Mouse (Mus musculus) heart, postnatal 36 days (tissue): Measurements from ENCODE around the gene Hmces. TPM values are rescaled to one million over a fixed set of nuclear protein-coding genes. Genes with fewer than 3 reads are reported as not detected.

Experiments used
- DNase-seq, 2 experiments: peaks; one replicate each; pipeline ENCODE4 v3.0.0; 2021 to 2022
- intact Hi-C: fragments of 180-260 bp; cut with DNase I; formaldehyde crosslinking; loops from one replicate; pipeline ENCODE4 v1.15.1; 2025
- total RNA-seq, 2 experiments: library from RNA; stranded (reverse); gene quantifications; 2 replicates each; pipeline ENCODE4 v1.2.3; 2021

Gene Hmces
- total RNA-seq = 1 to 10 TPM; 9.5 to 9.9 TPM

DNA sequence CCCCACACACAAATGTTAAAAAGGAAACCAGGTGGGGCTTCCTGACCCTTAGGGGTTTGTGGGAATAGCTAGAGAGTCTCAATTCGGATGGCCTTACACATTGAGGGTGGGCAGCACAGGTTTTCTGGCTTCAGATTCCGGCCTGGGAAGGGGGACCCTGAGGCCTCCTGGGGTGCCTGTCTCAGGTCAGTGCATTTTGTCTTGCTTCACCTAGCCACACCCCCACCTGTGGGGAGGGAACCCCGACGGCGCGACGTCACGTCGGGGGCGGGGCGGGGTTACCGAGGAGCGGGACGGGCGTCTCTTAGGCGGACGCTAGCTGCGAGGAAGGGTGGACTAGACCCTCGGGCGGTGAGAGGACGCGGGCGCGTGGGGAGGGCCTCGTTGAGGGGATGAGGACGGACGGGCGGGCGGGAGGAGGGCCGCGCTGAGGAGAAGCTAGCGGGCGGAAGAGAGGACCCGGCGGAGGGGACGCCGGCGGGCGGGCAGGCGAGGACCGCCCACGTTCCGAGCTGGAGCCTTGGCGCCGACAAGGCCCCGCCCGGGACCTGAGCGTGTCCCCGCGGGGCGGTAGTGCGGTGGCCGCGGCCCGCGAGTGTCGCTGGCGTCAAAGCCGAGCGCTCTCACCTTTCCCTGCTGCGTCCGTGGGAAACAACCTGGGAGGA lies at the start of gene Hmces:
Hmces (plus strand) TSS at position 275 of the 665 bp plus-strand sequence.
- DNase-seq = peak; percentile 74 to 79
- intact Hi-C loops = loop anchor here (5.0 kb wide), 3 partner anchors 69 to 194 kb away; partner anchors contain the start of gene H1fx

DNA sequence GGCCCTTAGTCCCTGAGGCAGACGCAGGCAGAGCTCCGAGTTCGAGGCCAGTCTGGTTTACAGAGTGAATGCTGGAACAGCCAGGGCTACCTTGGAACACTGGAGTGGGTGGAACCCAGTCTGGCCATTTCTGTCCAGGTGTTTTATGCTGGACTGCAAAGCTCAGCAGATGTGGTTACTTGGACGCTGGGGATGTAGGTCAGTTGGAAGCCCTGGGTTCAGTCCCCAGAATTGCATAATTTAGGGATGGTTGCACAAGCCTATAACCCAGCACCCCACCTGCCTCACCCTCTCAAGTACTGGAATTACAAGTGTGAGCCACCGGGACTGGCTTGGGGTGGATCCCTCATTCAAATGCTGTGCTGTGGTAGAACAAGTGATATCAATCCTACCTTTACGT lies 47.5 kb upstream of the Hmces start:
- no peak for DNase-seq
- intact Hi-C loops = no loop called here

DNA sequence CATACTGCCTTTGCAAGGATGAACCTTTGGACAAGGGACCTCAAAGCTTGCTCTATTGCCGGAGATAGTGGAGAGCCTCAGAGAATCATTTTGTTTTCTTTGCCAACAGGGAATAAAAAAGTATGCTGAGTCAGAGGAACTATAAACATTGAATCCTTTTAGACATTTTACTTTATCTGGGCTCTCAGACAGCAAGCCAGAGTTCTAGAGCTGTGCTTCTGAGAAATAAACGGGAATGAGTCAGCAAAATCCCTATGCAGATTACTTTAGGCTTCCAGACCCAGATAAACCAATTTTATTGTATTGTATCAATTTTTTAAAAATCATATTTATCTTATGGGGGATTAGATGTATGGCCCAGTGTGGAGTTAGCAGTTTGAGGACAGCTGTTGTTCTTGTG lies 46.5 kb upstream of the Hmces start:
- DNase-seq = no peak
- intact Hi-C loops = no loop called here

DNA sequence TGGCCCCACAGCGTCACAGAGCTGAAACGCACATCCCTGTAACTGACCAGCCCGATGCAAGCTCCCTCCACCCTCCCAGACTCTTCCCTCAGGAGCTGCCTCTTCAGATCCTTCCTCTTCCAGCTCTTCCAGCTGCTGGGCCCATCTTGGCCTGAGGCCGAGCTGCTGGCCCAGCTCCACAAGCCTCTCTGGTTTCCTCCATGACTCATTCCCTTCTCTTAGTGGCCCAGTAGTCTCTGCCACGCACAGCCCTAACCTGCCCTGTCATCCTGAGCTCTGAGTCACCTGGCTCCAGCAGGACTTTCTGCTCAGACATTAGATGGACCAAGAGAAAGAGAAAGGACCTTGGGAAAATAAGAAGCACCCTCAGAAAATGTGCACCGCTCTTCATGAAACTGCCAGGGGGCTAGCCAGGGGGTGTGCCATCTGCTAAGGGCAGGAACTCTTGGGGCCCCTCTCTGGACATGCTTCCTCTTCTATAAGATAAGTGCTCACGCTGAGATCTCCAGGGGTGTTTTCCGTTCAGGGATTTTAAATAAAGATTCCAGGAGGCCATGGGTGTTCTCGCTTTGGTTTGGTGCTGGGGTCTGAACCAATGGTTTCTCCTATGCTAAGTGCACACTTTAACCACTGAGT lies 44.7 kb upstream of the Hmces start:
- intact Hi-C loops = no loop called here
- peak; percentile 84 to 86 for DNase-seq

DNA sequence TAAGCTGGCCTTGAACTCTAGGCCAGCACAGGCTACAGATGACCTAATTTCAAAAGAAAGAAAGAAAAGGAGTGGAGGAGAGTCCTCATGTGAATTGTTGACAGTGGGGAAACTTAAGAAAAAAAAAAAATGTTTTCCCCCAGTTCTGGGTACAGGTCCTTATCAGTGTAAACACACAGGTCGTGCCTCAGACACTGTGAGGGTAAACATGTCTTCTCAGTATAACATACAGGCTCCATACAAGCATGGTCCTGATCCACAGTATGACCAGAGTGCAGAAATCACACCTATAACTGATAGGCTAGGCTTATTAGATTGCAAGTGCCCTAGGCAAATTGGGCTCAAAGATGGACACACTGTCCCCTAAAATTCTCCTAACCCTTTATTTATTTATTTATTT lies 43.3 kb upstream of the Hmces start:
- no peak for DNase-seq
- intact Hi-C loops = no loop called here

DNA sequence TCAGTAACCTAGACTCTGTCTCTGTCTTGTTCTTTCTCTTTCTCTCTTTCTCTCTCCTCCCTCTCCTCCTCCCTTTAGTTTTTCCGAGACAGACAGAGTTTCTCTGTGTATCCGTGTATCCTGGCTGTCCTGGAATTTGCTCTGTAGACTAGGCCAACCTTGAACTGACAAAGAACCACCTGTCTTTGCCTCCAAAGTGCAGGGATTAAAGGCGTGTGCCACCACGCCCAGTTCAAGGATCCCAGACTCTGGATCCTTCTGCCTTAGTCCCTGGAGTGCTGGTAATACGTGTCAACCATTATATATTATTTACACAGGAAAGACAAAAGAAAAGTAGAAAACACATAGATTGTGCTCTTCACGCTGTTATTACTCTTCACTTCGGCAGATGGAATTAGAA lies 42.5 kb upstream of the Hmces start:
- intact Hi-C loops = no loop called here

DNA sequence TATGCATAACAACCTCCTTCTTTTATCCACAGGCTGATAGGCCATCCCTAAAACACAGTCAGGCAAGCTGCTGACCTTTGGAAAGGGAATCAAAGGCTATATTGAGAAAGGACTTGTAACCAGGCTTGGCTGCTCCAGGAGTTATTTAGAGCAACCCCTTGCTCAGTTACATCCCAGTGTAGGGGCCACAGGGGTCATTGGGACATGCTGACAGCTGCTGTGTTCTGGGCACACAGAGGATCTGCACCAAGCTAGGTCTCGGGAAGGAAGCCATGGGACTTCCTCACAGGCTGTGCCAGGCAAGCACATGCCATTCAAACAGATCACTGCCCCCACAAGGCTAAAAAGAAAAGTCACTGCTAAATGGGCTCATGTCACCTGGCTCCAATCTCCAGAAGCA lies 40.6 kb upstream of the Hmces start:
- peak in 1 of 2 experiments; percentile 24 for DNase-seq
- intact Hi-C loops = no loop called here

More for the DNA sequence above, 42.5 kb upstream of the Hmces start:
- no peak for DNase-seq

DNA sequence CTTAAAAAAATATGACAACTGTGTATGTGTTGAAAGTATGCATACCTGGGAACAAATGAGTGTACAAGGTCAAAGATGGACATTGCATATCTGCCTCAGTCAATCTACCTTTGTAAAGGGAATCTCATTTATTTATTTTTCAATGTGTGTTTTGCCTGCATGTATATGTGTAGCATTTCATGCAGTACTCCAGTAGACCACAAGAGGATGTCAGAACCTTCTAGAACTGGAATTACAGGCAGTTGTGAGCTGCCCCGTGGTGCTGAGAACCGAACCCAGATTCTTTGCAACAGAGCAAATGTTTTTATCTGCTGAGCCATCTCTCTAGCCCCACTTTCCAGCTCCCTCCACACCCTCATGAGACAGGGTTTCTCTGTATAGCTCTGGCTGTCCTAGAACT lies 39.8 kb upstream of the Hmces start:
- intact Hi-C loops = no loop called here
- no peak for DNase-seq

DNA sequence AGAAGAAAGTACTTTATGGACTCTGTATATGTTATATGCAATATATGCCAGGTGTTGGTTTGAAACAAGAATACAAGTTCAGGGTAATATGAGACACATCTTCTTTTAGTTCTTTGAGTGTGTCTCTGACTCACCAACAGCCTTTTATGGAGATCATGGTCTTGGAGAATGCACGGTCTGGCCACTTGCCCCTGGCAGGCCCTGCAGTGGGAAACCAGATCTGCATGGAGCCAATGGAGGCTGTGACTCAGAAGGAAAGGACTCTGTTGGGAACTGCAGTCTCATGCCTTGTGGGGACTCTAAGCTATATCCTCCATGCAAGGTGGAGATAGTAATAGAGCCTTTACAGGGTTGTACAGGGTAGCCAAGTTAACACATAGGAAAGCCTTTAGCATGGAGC lies 38.7 kb upstream of the Hmces start:
- intact Hi-C loops = no loop called here
- peak; percentile 69 to 70 for DNase-seq

DNA sequence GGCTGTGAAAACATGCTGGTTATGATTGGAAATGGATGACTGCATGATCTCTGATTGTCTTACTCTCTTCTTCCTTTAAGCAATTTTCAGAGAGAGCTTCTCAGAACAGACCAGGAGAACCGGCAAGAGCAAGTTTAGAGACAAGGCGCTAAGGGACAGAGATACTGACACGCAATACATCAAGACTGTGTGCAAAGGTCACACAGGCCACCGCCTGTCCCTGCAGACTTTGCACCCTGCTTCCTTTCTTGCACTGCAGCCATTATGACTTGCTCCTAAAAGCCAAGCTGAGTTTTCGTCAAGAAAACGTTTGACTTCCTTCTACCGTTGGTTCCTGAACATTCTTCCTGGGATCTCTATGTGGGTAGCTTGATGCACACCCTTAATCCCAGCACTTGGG lies 38.2 kb upstream of the Hmces start:
- intact Hi-C loops = no loop called here
- DNase-seq = no peak

DNA sequence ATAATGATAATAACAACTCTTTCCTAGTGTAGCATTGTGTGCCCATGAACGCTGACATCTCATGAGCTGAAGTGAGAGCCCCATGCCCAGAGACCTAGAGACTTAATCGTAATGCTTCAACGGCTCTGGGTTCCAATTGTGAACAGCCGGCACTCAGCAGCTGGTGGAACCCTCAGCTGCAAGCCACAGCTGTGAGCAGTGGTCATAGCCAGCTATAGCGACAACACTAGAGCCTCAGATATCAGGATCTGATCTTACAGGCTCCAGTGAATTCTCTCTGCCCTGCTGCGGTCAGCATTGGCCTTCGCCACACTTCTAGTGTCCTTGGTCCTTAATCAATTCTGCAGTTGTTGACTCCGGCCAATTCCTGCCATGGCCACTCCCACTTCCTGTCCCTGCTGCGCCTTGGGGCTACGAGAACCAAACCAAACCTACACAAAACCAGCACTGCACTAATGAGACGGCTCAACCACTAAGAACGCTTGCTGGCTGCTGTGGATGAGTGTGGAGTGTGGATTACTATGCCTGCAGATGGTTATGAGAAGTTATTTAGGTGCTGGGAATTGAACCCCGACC lies 37.6 kb upstream of the Hmces start:
- intact Hi-C loops = no loop called here
- DNase-seq = peak; percentile 45 to 54

DNA sequence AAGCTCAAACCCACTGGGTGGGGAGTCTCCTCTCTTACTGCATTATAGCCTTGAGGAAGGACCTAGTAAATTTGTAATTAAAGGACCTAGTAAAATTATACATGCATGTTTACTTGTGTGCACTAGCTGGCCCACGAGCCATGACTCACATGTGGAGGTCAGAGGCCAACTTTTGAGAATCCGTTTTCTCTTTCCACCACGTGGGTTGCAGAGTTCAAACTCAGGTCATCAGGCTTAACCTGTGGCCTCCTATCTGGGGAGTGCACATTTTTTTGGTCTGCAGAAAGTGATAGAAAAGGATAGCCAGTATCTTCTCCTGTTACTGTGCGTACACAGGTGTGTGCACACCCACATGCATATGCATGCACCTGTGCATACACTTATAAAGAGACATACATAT lies 34.7 kb upstream of the Hmces start:
- no peak for DNase-seq
- intact Hi-C loops = no loop called here

DNA sequence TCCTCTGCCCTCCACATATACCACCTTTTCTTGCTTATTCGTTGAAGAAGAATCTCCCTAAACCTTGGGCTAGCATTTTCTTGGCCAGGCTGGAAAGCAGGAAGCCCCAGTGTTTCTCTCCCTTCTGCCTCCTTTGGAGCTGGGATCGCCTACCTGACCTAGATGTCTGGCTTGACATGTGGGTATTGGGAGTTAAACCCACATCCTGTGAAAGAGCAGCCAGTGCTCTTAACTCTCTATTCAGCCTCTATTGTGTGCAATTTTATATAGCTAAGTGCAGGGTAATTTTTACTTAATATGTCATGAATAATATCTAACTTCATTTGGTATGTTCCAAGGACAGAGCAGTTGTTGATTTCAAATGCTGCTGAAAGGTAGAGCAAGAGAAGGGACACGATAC lies 34.1 kb upstream of the Hmces start:
- DNase-seq = no peak
- intact Hi-C loops = no loop called here

DNA sequence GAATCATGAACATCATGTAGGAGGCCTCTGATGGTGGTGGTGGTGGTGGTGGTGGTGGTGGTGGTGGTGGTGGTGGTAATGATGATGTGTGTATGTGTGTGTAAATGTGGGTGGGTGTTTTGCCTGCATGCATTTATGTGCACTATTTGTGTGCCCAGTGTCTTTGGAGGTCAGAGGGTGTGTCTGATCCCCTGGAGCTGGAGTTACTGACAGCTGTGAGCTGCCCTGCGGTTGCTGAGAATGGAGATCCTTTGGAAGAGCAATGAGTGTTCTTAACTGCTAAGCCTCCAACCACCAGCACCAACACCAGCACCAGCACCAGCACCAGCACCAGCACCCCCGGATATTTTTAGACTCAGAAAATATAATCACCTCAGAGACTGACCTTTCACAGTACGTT lies 31.5 kb upstream of the Hmces start:
- DNase-seq = no peak
- intact Hi-C loops = no loop called here

DNA sequence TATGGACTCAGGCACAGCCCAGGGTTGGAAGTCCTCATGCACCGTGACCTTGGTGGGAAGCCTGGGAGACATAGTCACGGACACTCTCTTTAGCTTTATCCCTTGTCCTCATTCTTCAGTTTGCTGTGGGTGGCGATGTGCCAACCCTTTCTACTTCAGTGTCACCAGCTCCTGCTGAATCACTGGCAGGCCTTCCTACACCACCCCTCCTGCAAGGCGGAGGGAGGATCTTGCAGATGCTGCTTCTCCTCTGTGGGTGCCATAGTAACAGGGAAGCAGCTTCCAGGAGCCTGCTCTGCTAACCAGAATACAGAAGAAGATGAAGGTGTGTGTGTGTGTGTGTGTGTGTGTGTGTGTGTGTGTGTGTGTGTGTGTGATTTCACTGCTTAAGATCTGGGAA lies 30.9 kb upstream of the Hmces start:
- intact Hi-C loops = no loop called here
- DNase-seq = no peak

DNA sequence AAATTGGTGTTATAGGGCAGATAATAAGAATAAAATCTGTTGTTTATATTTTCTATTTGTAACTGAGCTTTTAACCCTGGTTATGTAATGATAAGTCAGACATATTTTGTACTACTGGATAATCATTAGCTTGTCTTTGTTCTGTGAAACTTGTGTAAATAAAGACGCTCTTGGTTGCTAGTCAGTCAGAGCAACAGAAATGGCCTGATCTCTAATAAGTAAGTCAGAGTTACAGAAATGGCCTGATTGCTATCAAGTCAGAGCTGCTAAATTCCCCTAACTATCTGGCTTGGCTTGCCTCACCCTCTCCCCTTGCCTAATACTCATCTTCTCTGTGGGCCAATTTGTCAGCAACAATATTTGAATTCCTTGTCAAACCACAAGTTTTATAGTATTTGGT lies 27.0 kb upstream of the Hmces start:
- DNase-seq = no peak
- intact Hi-C loops = loop anchor here (2.0 to 5.0 kb wide), 5 partner anchors 36 to 188 kb away; partner anchors contain the start of genes Cnbp and Isy1

DNA sequence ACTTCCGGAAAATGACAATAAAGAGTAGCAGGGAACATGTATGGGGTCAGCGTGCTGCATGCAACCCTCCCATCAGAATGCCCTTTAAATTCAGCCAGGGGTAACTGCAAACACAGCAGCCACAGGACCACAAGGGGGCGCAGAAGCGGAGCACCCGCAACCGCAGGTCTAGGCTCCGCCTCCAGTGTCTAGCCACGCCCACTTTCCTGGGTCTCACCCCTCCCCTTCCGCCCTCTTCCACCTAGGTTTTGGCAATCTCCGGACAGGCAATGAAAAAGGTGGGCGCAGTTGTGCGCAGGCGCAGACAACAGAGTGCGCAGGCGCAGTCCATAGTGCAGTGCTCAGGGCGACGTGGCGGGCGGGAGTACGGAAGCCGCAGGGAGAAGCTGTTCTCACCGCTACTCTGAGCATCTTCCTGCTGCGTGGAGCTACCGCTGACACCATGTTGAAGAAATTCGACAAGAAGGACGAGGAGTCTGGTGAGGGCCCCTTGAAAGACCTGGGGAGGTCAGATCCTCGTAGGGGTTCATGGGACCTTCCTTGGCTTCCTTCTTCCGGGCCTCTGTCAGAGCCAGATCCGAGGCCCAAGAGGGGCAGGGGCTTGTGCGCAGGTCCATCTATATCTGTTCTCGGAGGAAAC lies 26.0 kb upstream of the Hmces start, which contains the start of gene Copg1:
Copg1 (plus strand) TSS at position 221 of the 640 bp plus-strand sequence.
- DNase-seq = peak; percentile 100
- intact Hi-C loops = loop anchor here (2.0 to 5.0 kb wide), 5 partner anchors 37 to 187 kb away; partner anchors contain the start of genes Cnbp and Isy1

DNA sequence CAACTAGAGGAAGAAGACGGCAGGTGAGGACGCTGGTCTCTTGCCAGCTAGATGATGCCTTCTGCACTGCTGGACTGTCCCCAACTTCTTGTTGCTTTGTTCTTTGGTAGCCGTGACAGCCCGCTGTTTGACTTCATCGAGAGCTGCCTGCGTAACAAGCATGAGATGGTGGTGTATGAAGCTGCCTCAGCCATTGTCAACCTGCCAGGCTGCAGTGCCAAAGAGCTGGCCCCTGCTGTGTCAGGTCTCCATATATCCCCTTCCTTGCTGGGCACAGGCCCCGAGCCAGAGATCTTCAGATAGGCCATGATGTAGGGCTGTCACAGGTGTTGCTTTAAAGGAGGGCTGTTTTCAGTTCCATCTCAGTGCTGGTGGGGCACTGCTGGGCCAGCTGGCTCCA lies 19.8 kb upstream of the Hmces start:
- no peak for DNase-seq
- intact Hi-C loops = no loop called here

DNA sequence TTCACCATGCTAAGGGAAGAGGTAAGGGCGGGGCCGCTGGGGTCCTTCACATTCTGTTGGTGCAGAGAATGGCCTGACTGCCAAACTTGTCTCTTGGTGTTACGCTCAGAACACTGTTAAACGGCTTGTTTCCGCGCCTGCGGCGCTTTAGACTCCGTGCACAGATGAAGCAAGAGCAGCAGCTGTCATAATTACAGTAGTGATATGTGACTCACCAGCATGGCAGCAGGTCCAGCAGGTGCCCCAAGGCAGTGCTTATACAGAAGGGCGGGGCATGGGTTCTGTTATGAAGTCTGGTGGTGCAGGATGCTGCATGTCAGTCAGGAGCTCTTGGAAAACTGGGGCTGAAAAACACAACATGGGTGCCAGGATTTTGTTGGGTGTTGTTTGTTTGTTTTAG lies 15.7 kb upstream of the Hmces start:
- DNase-seq = no peak
- intact Hi-C loops = no loop called here

DNA sequence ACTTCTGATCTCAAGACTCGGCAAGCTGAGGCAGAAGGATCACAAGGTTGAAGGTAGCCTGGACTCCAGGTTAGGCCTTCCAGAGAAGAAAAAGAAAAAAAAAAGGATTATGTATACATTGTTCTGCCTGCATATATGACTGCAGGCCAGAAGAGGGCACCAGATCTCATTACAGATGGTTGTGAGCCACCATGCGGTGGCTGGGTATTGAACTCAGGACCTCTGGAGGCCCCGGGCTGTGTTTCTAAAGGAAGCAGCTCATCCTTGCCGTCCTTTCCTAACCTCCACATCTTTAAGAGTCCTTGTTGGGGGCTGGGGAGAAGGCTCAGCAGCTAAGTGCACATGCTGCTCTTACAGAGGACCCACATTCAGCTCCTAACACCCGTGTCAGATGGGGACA lies 7.1 kb upstream of the Hmces start:
- intact Hi-C loops = loop anchor here (2.0 kb wide), 1 partner anchor 90 kb away; no protein-coding TSS in a partner anchor
- no peak for DNase-seq

DNA sequence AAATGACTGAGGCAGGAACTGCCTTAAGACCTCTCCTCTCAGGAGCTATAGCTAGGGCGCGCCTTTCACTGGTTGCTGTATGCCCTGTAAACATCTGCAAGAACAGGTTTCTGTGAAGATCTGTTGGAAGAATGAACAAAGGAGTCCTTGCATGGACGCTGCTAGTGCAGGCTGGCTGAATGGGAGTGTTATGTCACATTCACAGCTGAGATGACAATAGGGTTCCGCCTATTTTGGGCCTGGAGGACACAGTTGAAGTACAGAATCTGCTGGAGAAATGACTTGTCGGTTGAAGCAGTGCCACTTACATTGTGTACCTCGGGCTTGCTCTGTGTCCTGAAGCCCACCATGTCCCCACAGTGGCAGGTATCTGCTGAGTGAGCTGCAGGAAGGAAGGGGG lies 4.6 kb upstream of the Hmces start:
- intact Hi-C loops = no loop called here
- DNase-seq = no peak
